Mouse (Mus musculus): ENCODE measurements around the gene Themis3. TPM values are rescaled to one million over a fixed set of nuclear protein-coding genes. Genes with fewer than 3 reads are reported as not detected.

Themis3 gene
- polyA plus RNA-seq, 1 experiment from 2014 or later: not detected

DNA sequence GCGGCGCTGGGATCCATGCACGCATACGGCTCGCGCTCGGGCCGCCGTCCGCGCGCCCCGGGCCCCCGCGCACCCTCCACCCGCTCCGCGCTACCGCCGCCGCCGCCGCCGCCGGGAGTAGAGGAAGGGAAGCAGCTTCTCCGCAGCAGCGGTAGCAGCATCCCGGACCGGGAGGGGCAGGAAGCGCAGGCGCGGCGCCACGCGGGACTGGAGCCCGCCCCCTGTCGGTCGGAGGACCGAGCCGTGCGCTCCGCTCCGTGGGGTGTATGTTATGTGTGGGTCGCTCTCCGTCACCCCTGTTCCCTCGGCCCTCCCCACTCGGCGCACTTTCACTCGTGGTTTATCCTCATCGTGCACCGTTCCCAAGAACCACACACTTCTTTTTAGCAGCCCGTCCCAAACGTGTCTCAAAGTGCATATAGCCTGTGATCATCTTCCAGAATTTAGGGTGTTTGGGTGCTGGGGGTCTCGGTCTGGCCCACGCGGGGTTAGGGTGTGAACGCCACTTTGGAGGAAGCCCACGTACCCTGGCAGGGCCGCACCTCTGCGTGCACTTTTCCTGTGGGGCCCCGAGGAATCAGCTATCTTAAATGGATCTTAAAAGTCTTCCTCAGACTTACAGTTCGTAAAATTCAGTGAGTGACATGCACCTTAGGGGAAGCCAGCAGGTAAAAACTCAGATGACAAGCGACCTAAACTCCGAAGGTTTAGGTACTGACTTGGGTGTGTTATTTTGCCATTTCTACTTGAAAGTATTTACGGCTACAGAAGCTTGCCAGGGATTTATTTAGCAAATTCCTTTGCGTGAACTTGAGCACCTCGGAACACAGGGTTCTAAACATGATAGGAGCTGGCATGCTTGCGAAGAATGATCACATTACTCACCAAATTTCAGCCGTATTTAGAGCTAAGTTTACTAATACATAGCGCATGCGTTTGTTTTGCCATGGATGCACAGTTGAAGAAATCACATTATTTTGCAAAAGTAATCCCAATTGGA, 74.6 kb downstream of the Themis3 start, which contains the start of gene Rab12:
Rab12 (minus strand) TSS at position 176 of the 1,000 bp plus-strand sequence.
- WGBS: 14% methylated on average over 42 of the region's 71 CpGs
- peak within 1 kb of the TSS; percentile 78 for H3K27ac ChIP-seq
- ATAC-seq (ENCODE audit: low FRiP score): peak; percentile 93

DNA sequence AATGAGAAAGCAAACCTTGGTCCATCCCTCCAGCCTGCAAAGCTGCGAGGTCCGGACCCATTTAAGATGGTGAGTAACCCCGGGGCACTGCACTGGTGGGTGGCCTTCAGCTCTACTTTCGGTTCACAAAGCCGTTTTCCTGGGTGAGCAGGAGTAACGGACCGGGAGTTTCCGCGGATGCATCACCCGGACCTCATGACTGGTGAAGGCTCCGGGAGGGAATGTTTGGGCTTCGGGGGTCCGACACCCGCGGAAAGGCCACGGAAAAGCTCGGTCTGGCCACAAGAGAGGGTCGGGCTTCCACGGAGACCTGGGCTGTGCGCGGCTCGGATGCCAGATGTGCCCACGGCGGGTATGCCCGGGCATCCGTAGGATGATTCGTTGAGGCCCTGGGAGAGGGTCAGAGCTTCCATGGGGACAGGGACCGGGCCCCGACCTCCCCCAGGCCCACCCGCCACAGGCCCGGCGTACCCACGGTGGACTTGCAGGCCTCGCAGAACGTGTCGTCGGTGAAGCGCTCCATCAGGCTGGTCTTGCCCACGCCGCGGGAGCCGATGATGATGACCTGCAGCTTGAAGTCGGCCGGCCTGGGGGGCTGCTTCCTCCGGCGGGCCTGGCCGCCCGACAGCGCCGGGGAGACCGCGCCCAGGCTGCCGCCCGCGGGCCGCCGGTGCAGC, 75.4 kb downstream of the Themis3 start:
- Histone ChIP-seq H3K4me1 (replicated peaks; ENCODE audit: control insufficient read depth, insufficient read depth, low read length) (peaks cover 22% of the 10 kb centered on the region), H3K4me3 (replicated peaks; ENCODE audit: low read length) (peak overlapping the region; percentile 93), H3K27me3 (ENCODE audit: control insufficient read depth, insufficient read depth, low read length) (no peaks in the 10 kb centered on the region), H3K4me2 (replicated peaks) (peak overlapping the region; percentile 91), H3K9me3 (ENCODE audit: control insufficient read depth, low read length) (no peaks in the 10 kb centered on the region), H3K27ac (peak overlapping the region; percentile 78), H3K36me3 (replicated peaks; ENCODE audit: control insufficient read depth, insufficient read depth) (no peaks in the 10 kb centered on the region), H3K9ac (peak overlapping the region; percentile 98)
- DNase-seq (ENCODE audit: low spot score) (no peak), ATAC-seq (ENCODE audit: low FRiP score) (peak; percentile 63)
- WGBS: under 1% methylated on average over 54 of the region's 57 CpGs

More for the DNA sequence above, 74.6 kb downstream of the Themis3 start, which contains the start of gene Rab12:
- Histone ChIP-seq H3K36me3 (replicated peaks; ENCODE audit: control insufficient read depth, insufficient read depth) (no peaks in the 10 kb centered on the region), H3K9ac (peak within 1 kb of the TSS; percentile 98), H3K4me3 (replicated peaks; ENCODE audit: low read length) (peak within 1 kb of the TSS; percentile 93), H3K27me3 (ENCODE audit: control insufficient read depth, insufficient read depth, low read length) (no peaks in the 10 kb centered on the region), H3K4me1 (replicated peaks; ENCODE audit: control insufficient read depth, insufficient read depth, low read length) (peaks cover 22% of the 10 kb centered on the region), H3K9me3 (ENCODE audit: control insufficient read depth, low read length) (no peaks in the 10 kb centered on the region), H3K4me2 (replicated peaks) (peak within 1 kb of the TSS; percentile 91)
- DNase-seq (ENCODE audit: low spot score): peak; percentile 92

DNA sequence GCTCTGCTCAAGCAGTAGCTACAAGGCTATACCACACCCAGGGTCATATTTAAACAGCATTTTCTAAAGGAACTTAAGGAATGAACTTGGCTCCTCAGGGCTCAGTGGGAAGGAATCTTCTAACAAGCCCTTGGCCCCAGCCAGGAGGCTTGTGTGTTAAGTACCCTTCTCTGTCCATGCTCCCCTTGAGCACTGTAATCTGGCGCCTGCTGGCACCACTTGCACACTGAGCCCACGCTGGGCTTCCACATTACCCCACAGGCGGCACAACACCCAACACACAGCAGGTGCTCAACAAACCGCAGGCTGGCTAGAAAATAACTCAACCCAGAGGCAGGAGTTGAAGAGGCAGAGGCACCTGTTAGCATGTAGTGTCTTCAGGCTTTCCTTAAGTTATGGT, 77.5 kb downstream of the Themis3 start:
- no peak for ATAC-seq (ENCODE audit: low FRiP score)
- no peak overlapping the region for H3K4me2 ChIP-seq (replicated peaks)

DNA sequence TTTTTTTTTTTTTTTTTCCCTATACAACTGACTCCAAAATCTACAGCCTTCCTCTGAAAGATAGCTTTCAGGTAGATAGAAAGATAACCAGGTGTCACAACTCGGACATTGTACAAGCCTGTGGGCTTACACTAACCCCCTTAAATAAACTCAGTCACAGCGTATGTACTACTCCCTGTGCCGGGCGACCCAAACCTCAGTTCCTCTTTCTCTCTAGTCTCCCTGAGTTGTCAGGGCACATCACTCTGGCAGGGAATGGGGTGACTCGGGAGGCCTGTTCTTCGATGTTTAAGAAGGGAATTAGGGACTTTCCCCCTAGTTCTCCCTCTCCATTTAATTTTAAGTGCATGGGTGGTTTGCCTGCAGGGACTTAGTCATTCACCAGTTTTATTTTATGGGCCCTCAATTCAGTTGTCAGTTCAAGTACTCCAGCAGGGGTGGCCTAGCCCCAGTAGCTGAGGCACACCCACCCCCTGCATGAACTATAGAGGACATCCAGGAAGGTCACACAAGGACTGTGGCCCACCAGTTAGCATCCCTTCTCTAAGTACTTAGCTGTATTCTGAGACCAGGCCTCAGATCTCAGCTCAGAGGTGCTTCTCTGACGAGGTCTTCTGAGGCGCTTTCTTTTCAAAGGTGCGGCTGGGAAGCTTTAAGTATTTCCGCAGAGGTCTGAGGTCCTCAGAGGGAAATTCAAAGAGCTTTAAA, 80.0 kb downstream of the Themis3 start:
- Histone ChIP-seq H3K36me3 (replicated peaks; ENCODE audit: control insufficient read depth, insufficient read depth) (no peaks in the 10 kb centered on the region), H3K4me2 (replicated peaks) (no peak overlapping the region), H3K4me3 (replicated peaks; ENCODE audit: low read length) (no peak overlapping the region), H3K27ac (no peak overlapping the region), H3K4me1 (replicated peaks; ENCODE audit: control insufficient read depth, insufficient read depth, low read length) (peaks cover 22% of the 10 kb centered on the region), H3K9me3 (ENCODE audit: control insufficient read depth, low read length) (no peaks in the 10 kb centered on the region), H3K27me3 (ENCODE audit: control insufficient read depth, insufficient read depth, low read length) (no peaks in the 10 kb centered on the region), H3K9ac (no peak overlapping the region)
- ATAC-seq (ENCODE audit: low FRiP score) (no peak), DNase-seq (ENCODE audit: low spot score) (no peak)
- WGBS: 93% methylated on average over 10 of the region's 10 CpGs

More for the DNA sequence above, 77.5 kb downstream of the Themis3 start:
- no peaks in the 10 kb centered on the region for H3K36me3 ChIP-seq (replicated peaks; ENCODE audit: control insufficient read depth, insufficient read depth)
- H3K4me3 ChIP-seq (replicated peaks; ENCODE audit: low read length): no peak overlapping the region
- H3K27me3 ChIP-seq (ENCODE audit: control insufficient read depth, insufficient read depth, low read length): no peaks in the 10 kb centered on the region
- no peaks in the 10 kb centered on the region for H3K9me3 ChIP-seq (ENCODE audit: control insufficient read depth, low read length)
- H3K27ac ChIP-seq: no peak overlapping the region
- H3K4me1 ChIP-seq (replicated peaks; ENCODE audit: control insufficient read depth, insufficient read depth, low read length): peaks cover 22% of the 10 kb centered on the region
- H3K9ac ChIP-seq: no peak overlapping the region
- no peak for DNase-seq (ENCODE audit: low spot score)
- WGBS: 82% methylated on average over 4 of the region's 4 CpGs

DNA sequence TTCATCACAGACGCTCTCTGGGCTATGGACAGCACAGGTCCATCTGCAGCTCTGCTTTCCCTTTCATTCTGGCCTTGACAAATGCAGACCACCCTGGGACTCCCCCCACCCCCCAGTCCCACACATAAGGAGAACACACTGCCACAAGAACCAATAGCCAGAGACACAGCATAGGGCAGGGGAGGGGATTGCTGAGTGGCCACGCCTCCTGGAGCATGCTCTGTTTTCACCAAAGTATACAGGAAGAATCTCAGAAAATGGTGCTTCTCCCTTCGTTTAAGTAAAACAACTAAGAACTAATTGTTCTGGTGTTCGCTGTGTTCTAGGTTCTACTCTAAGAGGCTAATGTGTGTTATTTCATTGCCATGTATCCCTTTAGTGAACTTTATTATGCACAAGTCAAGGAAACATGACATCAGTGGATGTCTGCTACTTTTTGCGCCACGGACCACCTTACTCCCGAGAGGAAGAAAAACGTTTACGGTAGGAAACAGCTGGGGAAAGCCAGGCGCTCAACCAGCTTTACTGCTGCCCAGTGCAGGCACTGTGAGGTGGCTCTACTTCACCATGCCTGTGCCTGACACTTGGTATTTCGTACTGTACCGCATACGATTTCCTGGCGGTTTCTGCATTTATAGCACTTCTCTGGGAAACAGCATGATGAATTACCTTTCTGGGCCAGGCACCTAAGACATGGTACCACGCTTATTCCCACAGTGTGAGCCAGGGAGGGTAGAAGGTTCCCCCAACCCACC, 82.0 kb downstream of the Themis3 start:
- WGBS: 81% methylated on average over 15 of the region's 15 CpGs
- Histone ChIP-seq H3K27me3 (ENCODE audit: control insufficient read depth, insufficient read depth, low read length) (no peaks in the 10 kb centered on the region), H3K4me1 (replicated peaks; ENCODE audit: control insufficient read depth, insufficient read depth, low read length) (peaks cover 8% of the 10 kb centered on the region), H3K4me2 (replicated peaks) (no peak overlapping the region), H3K9ac (no peak overlapping the region), H3K27ac (no peak overlapping the region), H3K9me3 (ENCODE audit: control insufficient read depth, low read length) (no peaks in the 10 kb centered on the region), H3K4me3 (replicated peaks; ENCODE audit: low read length) (no peak overlapping the region), H3K36me3 (replicated peaks; ENCODE audit: control insufficient read depth, insufficient read depth) (peaks cover 5% of the 10 kb centered on the region; the same call in 1 of the 2 replicates)
- ATAC-seq (ENCODE audit: low FRiP score) (no peak), DNase-seq (ENCODE audit: low spot score) (no peak)

DNA sequence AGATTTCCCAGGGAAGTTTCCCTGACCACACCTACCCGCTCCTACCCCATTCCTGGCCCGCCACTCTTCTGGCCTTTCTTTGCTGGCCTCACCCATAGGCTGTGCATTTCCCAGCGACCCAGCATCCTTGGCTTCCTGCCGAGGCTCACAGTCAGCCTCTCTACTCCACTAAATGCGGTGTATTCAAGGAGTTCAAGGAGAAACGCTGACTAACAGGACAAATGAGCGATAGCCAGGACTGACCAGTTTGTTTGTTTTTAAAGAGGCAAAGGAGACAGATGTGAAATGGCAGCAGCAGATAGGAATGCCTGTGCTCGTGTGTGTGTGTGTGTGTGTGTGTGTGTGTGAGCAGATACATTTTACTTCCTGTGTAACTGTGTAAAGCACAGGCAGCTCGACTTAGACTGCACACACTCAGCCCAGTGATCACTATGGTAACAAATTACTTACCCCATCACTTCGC, 84.2 kb downstream of the Themis3 start:
- Histone ChIP-seq H3K4me1 (replicated peaks; ENCODE audit: control insufficient read depth, insufficient read depth, low read length) (no peaks in the 10 kb centered on the region), H3K4me3 (replicated peaks; ENCODE audit: low read length) (no peak overlapping the region), H3K9me3 (ENCODE audit: control insufficient read depth, low read length) (no peaks in the 10 kb centered on the region), H3K9ac (no peak overlapping the region), H3K36me3 (replicated peaks; ENCODE audit: control insufficient read depth, insufficient read depth) (peaks cover 11% of the 10 kb centered on the region), H3K27me3 (ENCODE audit: control insufficient read depth, insufficient read depth, low read length) (no peaks in the 10 kb centered on the region), H3K4me2 (replicated peaks) (no peak overlapping the region), H3K27ac (0 out of 2 replicates have a peak overlapping the region, but pooled peaks have one; percentile 38)
- DNase-seq (ENCODE audit: low spot score) (no peak), ATAC-seq (ENCODE audit: low FRiP score) (peak; percentile 55; the same call in 1 of the 2 replicates)
- 48% methylated on average over 10 of the region's 10 CpGs for WGBS

DNA sequence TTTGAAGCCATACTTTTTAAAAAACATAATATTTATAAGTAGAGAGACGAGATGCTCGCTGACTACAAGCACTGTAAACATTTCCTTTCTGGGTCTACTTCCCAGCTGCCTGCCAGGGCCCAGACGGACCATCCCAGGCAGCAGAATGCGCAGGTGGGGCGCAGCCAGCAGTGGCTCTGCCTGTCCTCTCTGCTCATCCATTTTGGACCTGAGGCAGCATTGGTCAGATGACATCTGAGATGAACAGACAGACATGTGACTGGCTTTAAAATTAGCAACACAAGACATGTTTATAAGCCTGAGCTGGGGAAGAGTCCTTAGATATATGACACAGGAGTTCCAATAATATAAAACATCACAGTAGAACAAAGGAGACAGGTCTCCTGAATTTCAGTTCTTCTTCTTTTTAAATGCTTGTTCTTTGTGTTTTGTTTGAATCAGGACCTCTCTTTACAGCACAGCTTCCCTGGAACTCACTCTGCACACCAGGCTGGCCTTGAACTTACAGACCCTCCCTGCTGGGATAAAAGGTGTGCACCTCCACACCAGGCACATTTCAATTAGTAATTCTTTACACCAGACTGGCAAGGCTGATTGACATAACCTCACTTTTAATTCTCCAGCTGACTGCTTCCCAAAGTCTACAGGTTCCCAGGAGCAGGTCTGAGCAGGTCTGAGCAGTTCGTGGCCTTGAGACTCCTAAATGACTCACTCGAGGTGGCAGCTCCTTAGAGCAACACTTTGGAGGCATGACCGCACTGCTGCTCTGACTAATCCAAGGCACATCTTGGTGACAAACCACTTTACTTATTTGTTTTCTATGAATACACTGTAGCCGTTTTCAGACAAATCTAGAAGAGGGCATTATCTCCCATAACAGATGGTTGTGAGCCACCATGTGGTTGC, 87.1 kb downstream of the Themis3 start:
- peaks cover 24% of the 10 kb centered on the region for H3K36me3 ChIP-seq (replicated peaks; ENCODE audit: control insufficient read depth, insufficient read depth)
- no peaks in the 10 kb centered on the region for H3K27me3 ChIP-seq (ENCODE audit: control insufficient read depth, insufficient read depth, low read length)
- H3K4me3 ChIP-seq (replicated peaks; ENCODE audit: low read length): no peak overlapping the region
- ATAC-seq (ENCODE audit: low FRiP score) (no peak), DNase-seq (ENCODE audit: low spot score) (no peak)
- H3K4me2 ChIP-seq (replicated peaks): no peak overlapping the region
- H3K4me1 ChIP-seq (replicated peaks; ENCODE audit: control insufficient read depth, insufficient read depth, low read length): no peaks in the 10 kb centered on the region
- WGBS: 91% methylated on average over 9 of the region's 9 CpGs
- no peak overlapping the region for H3K27ac ChIP-seq
- H3K9me3 ChIP-seq (ENCODE audit: control insufficient read depth, low read length): no peaks in the 10 kb centered on the region
- no peak overlapping the region for H3K9ac ChIP-seq

DNA sequence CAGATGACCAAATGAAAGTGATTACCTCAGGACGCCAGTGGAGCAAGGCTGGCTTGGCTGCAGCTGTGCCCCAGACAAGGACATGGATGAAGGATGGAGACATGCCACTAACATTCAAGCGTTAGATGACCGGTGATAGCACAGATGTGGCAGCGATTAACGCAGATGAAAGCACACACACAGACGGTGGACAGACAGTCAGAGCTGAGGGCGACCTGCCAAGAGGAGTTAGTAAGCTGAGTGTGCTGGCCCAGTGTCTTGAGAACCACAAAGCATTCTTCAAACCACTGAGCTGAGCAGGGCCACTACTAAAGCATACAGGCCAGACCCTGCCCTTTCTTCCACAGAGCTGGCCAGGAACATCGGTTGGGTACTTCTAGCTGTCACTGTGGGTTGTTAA, 89.5 kb downstream of the Themis3 start:
- Histone ChIP-seq H3K9me3 (ENCODE audit: control insufficient read depth, low read length) (no peaks in the 10 kb centered on the region), H3K4me2 (replicated peaks) (no peak overlapping the region), H3K27ac (no peak overlapping the region), H3K27me3 (ENCODE audit: control insufficient read depth, insufficient read depth, low read length) (no peaks in the 10 kb centered on the region), H3K4me1 (replicated peaks; ENCODE audit: control insufficient read depth, insufficient read depth, low read length) (no peaks in the 10 kb centered on the region), H3K9ac (no peak overlapping the region), H3K4me3 (replicated peaks; ENCODE audit: low read length) (no peak overlapping the region), H3K36me3 (replicated peaks; ENCODE audit: control insufficient read depth, insufficient read depth) (peaks cover 40% of the 10 kb centered on the region)
- DNase-seq (ENCODE audit: low spot score): no peak
- no peak for ATAC-seq (ENCODE audit: low FRiP score)
- 81% methylated on average over 8 of the region's 8 CpGs for WGBS

All from hindbrain, embryonic 14.5 days (tissue).